Mouse (Mus musculus) hematopoietic stem cell, adult 5-6 weeks (primary cell): ENCODE results near the gene Gm10974. TPM values are rescaled to one million over a fixed set of nuclear protein-coding genes. Genes with fewer than 3 reads are reported as not detected.

Experiments
- ATAC-seq, 2 experiments: fragments of 125-278 bp in 1 of 2; replicated peaks in 1 of 2; 2 replicates each; pipeline ENCODE4 v1.8.0; 2016 to 2017; ENCODE audit warnings: inconsistent platforms in 2 of 2, mild to moderate bottlenecking in 2 of 2, moderate number of reproducible peaks in 2 of 2, low read depth in 1 of 2, moderate TSS enrichment in 1 of 2; ENCODE audit not compliant: low FRiP score in 2 of 2, poor library complexity in 2 of 2, severe bottlenecking in 2 of 2, insufficient read depth in 1 of 2, low TSS enrichment in 1 of 2
- total RNA-seq: library from RNA; stranded (forward); fragments of 172-1452, 232-1000 nt; gene quantifications from 2 replicates; pipeline ENCODE4 v1.2.3, GENCODE M21; 2017

Gene Gm10974
- not detected in 2 replicates for total RNA-seq

DNA sequence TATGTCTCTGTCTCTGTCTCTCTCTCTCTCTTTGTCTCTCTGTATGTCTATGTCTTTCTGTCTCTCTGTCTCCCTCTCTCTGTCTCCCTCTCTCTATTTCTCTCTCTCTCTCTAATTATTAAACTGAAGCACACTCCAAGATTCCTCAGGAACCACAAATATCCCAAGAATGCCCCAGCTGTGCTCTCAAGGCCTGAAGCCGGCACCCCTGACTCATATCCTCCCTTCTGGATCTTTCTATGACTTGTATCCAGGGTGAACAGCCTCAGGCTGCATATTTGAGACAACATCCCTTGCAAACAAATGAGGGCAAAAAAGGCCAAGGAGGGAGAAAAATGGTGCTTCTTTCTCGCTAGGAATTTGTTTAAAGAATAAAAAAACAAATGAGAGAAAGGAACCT is at the start of gene Gm10974:
TSS of gene Gm10974 (plus strand) at position 2 of the 400 bp plus-strand sequence.
- no peak for ATAC-seq

DNA sequence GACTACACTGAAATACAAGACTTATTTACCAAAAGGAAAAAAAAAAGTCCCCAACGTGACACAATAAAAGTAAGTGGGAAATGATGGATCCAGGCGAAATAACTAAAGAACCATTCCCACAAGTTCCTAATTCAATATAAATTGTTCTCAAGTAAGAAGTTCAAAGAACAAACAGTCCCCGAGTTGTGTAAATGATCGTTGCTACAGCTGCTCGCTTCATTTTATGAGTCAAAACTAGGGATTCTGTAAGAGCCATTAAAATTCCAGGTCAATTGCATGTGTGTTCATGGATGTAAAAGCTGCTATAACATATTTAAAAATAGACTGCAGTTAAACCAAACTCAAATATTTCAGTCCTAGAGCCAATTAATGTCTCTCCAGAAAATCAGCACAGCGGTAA is 47.6 kb upstream of the Gm10974 start:
- ATAC-seq, result no peak

DNA sequence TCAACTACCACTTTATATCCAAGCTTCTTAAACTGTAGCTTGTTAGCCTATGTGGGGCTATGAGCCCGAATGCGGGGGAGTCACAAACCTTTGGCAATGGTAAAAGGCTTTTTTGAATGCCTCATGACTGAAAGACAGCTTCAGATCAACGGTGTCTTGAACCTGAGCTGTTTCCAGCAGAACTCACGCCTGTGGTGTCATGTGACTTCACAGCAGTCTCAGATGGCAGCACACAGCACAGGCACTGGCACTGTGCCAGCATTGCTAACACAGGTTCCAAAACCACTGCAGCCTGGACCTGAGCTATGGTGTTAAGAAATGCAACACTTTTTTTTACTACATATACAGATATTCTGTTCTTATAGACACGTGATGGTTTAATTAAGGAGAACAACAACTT is 44.7 kb upstream of the Gm10974 start:
- ATAC-seq, result peak; percentile 47 to 59; a peak in 3 of 4 replicates

DNA sequence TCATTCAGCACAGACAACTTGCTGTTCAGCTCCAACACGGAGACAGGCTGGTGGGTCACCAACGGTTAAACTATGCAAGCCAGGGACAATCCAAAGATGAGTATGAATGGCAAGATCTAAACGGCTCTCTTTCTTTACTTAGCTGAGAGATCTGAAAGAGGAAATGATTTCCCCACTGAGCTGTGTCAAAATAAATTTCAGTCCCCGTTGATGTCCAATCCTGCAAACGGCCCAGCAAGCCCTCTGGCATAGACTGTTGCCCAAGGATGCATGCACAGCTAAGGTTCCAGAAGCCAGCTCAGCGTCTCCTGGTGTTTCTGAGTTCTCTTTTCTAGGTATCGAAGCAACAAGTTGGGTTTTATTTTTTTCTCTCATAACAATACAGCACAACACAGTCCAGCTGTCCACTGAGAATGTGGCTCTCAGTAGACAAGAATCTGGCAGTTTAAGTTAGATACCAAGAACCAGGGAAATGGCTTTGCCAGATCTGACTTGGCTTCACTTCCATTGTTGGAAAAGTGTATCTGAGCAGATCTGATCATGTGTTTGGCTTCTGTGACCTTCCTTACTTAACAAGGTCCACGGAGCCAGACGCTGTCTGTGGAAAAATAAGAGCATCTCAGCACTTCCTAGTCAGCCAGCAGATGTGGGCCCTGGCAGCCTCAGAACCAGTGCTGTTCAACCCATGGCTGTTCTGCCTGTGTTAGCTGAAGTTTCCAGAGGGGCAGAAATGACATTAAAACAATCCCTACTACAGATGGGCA is 42.3 kb upstream of the Gm10974 start:
- peak in 1 of 2 experiments; percentile 37; a peak in 1 of 4 replicates for ATAC-seq

DNA sequence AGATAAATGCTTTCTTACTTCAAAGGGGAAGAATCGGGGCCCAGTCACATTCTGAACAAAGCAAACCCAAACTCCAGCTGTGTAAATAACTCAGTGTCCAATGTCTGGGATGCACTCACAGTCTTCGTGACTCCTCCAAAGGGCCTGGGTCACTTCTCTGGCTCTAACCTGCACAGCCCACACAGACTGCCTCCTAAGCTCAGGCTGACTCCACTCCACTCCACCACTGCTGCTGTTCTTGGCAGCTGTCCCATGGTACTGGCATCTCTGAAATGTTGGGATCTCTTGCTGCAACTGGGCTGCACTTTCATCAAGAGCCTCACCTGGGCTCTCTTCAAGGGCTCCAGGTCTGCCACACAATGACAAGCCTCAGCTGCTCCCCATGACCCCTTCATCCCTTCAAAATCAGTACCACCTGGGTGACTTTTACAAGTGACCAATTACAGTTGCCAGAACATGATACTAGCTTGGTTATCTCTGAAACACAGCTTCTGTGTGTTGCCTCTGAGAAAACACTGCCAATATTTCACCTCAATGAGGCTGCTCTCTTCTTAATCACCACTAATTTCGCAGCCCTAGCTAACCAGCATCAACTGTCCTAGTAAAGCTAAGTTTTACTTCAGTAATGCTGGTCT is 40.2 kb upstream of the Gm10974 start:
- no peak for ATAC-seq

DNA sequence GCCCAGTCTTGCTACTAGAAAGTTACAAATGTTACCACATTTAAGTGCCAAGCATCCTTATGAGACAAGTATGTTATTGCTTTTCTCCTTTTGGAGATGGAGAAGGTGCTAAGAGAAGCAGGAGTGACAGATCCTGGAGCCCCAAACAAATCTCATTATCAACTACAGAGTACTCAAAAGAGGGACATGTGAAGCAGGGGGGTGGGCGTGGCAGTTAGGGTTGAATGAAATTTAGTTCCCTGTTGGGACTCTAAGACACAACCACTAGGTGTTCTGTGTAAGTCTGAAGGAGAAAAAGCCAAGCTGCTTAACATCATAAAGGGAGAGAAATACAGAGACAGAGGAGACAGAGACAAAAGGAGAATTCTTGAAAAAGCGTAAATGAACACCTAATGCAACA is 38.2 kb upstream of the Gm10974 start:
- no peak for ATAC-seq

DNA sequence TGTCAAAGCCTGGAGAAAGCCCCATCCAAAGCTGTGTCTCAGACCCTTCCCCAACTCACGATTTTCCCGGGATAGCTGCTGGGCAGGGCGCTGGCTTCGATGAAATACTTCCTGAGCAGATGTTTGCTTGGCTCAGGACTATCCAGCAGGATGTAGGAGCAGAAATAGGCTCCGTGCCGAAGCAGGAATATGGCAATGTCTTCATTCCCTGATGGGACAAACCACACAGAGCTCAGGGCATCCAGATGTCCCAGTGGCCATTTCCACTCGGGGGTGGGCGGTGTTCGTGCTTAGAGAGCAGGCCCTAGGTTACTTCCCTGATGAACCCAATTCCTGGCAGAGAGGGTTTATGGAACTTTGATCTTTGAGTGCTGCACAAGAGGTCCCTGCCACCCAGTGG is 35.1 kb upstream of the Gm10974 start:
- no peak for ATAC-seq

DNA sequence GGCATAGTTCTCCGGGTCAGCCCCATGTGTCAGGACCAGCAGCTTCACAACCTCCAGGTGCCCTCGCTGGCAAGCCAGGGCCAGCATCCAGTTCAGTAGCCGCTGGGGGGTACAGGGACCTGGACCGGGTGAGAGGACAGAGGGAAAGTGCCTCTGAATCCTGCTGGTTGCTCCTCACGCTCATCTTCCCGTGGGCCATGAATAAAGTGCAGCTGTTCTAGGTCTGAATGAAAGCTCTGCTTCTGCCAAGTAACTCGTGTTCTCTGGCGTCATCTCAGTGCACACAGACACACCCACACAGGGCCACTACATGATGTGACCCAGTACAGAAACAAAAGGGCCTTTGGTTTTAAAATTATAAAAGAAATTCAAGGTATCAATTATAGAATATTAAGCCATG is 33.4 kb upstream of the Gm10974 start:
- no peak for ATAC-seq

DNA sequence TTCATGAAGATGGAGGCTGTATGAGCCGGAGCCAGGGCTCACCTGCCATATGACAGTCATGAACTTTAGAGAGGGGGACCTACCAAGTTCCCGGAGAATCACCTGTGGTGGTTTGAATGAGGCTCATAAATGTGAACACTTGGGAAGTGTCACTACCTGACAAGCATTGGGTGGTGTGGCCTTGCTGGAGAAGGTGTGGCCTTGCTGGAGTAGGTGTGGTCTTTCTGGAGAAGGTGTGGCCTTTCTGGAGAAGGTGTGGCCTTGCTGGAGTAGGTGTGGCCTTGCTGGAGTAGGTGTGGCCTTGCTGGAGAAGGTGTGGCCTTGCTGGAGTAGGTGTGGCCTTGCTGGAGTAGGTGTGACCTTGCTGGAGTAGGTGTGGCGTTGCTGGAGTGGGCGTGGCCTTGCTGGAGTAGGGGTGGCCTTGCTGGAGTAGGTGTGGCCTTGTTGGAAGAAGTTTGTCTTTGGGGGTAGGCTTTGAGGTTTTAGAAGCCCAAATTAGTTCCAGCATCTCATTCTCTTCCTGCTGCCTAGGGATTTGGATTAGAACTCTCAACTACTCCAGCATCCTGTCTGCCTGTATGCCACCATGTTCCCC is 31.7 kb upstream of the Gm10974 start:
- ATAC-seq, result no peak

DNA sequence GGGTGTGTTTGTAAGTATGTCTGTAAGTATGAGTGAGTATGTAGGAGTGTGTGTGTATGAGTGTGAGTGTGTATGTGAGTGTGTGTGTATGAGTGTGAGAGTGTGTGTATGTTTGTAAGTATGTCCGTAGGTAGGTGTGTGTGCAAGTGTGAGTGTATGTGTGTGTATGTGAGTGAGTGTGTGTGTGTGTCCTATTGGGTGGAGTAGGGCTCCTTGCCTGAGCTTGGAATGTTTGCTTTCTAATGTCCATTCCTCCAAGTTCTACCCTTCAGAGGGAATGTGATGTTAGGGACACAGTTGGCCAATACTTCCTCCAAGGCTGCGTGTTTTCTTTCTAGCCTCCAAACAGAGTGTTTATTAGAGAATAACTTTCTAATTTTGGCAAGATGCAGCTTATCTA is 28.8 kb upstream of the Gm10974 start:
- no peak for ATAC-seq

DNA sequence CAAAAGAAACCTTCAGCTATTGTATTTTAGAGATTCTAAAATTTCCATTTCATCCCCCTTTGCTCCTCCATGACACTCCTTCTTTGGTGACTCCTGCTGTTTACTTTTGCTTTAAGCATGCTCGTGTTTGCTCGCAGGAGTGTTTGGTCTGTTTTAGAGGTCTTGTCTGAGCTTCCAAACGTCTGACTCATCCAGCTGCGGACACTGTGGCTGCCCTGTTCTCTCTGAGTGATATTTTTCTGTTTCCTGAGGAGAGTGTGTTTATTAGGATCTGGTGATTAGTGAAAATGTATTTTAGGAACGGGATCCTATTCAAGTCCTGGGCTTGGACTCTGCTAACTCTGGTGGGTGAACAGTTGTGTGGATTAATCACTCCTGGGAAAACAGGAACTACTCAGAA is 26.1 kb upstream of the Gm10974 start:
- ATAC-seq, result no peak

DNA sequence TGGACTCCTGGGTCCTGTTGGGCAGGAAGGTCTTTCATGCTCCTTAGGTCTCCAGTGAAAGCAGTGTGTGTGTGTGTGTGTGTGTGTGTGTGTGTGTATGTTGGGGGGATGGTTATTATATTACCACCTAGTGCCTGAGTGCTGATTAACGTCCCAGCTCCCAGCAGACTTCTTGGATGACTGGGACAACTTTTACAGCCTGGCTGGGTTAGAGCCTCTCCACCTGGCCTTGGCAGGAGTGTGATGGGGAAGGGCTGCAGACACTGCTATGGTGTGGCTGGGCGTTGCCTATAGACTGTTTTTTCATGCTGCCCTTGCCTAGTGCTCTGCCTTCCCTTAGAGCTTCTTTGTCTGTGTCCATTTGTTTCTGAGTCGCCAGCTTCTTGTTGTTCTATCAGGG is 25.7 kb upstream of the Gm10974 start:
- ATAC-seq, result no peak

DNA sequence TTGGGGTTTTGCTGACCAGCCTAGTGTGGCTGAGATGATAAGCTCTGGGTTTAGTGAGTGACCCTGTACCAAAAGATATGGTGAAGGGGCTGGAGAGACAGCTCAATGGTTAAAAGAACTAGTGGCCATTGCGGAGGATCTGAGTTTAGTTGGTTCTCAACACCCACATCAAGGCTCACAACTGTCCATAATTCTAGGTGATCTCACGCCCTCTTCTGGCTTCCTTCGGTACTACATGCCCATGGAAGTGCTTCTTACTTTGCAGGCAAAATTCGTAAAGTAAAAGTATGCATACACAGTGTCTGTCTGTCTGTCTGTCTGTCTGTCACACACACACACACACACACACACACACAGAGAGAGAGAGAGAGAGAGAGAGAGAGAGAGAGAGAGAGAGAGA is 23.4 kb upstream of the Gm10974 start:
- ATAC-seq, result peak; percentile 32 to 37; a peak in 1 of 4 replicates

DNA sequence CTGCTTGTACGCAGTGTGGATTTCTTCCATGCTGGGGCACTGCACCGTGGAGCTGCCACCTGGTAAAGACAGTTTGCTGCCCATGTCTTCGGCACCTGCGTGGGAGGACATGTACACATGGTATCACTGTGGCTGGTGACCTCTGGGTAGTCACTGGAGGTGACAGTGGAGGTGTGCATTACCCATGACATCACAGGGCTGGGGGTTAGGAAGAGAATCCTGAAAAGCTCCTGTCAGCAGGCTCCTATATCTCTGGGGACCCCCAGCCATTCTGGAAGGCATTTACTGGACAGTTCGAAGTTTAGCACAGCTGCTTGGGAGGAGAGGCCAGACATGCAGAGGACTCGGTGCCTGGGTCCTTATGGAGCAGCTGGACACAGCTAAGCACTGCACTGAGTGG is 22.9 kb upstream of the Gm10974 start:
- ATAC-seq, result no peak; a peak in 1 of 4 replicates

DNA sequence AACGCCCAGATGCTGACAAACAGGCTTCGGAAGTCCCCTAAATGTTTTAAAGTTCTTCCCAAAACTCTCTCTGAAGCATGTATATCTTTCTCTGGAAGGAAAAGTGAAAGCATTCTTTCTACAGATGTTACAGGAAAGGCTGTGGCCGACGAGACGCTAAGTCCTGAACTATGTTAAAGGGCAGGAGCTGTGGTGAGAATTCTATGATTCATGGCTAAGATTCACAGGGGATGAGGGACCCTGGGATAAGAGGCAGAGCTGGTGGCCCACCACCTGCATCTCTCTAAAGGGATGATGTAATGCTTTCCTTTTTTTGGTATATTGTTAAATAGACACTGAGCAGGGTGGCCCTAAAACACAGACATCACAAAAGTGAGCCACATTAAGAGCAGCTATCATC is 22.4 kb upstream of the Gm10974 start:
- peak in 1 of 2 experiments; percentile 45; a peak in 1 of 4 replicates for ATAC-seq

DNA sequence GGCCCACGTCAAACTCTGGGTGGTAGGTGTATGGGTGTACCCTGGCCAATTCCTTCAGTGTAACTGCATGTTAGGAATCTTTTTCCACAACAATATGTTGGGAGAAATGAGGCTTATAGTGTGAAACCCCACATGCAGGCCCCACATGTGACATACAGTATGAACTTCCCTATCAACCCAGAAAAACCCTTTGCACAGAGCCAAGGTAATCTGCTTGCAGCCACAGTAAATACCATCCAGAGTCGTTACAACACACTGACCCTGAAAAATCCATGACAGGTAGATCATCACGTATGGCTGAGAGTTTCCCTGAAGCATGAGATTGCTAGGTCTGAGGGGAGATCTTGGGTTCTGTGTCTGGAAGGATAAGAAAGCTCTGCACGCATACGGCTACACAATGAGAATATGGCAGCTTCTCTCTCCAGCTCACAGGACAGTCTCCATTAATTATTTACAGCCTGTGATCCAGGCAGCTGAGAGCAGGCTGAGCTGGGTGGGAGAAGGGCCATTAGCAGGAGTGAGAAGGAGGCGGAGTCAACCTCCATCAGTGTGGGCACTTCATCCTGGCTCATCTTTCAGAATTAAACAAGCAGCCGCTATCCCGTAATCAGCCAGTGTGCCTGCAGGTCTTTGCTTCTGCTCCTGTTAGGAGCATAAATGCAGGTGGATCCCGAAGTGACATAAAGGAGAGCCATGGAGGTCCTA is 18.6 kb upstream of the Gm10974 start:
- no peak for ATAC-seq

DNA sequence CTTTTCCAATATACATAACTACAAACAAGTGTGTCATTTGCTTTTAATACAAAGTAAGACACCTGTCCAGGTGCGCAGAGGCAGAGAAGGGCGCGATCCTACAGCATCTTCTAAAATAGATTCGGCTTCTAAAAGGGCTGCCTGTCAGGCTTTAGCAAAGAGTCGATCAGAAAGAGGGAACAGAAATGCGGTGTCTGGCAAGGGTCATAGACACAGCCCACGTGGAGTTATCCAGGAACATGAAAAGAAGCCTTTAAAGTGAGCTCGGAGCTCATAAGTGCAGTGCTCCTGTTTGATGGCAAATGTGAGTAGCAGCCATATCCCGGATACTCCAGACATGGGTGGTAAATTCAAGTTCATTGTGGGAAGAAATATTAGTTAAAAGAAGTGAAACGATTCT is 17.1 kb upstream of the Gm10974 start:
- ATAC-seq, result no peak

DNA sequence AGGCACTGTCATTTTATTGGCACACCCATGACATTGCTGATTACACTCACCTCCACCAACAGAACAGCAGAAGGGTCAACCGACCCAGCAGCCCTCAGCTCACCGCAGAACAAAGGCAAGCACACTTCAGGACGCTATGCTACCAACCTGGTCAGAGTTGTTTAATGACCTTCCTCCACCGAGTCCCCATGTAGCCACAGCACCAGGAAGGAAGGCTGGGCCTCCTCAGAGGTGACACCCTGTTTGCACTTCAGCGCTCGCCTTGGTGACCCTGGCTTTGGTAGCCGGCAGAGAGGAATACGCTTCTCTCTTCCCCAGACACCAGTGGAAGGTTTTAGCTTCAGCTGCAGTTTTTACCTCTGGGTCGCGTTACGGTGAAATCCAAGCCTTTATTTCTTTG is 16.0 kb upstream of the Gm10974 start:
- ATAC-seq, result peak in 1 of 2 experiments; percentile 32; a peak in 1 of 4 replicates
